Mouse (Mus musculus): Measurements from ENCODE around the gene Chn1. TPM values are rescaled to one million over a fixed set of nuclear protein-coding genes. Genes with fewer than 3 reads are reported as not detected.

Chn1 gene
- polyA plus RNA-seq, 2 experiments, result 0.34 to 0.70 TPM

DNA sequence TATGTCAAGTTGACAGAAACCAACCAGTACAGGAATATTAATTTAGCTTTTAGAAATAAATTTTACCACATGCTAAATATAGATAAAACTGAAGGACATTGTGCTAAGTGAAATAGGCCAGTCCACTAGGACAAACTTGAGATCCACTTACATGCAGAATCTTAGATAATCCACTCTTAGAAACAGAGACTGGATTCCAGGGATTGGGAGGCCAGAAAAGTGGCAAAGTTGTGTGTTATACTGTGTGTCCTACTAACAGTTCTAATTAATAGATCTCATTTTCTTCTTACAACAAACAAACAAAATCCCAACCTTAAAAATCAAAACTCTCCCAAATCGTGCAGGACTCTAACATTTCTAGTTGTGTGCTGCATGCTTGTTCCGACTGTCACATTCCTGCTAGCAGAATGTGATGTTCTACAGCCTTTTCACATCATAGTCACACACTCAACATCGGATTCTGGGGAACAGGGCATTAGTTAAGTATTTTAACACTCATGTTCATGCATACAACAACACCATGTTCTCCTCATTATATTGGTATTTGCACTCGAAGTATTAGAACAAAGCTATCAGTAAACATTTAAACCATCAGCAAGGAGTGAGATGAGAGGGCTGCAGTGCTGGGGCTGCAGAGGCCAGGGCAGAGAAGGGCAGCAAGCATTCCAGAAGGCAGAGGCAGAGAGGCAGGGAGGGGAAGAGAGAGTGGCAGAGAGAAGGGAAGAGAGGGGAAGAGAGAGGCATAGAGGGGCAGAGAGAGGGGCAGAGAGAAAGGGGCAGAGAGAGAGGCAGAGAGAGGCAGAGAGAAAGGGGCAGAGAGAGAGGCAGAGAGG, 120.9 kb downstream of the Chn1 start:
- no peaks in the 10 kb centered on the region for H3K9me3 ChIP-seq (ENCODE audit: control insufficient read depth, low read length)
- no peaks in the 10 kb centered on the region for H3K27me3 ChIP-seq (ENCODE audit: control insufficient read depth, insufficient read depth, low read length)
- no peak overlapping the region for H3K4me2 ChIP-seq (ENCODE audit: low read depth)
- ATAC-seq (ENCODE audit: insufficient read depth) (no peak), DNase-seq (ENCODE audit: low read depth in 3 of 3, low spot score in 3 of 3) (no peak)
- no peak overlapping the region for H3K9ac ChIP-seq (replicated peaks)
- H3K27ac ChIP-seq, result no peak overlapping the region
- H3K4me3 ChIP-seq (ENCODE audit: insufficient read depth in 1 of 2, low read depth in 2 of 2, low read length in 2 of 2), result no peak overlapping the region
- no peaks in the 10 kb centered on the region for H3K36me3 ChIP-seq (replicated peaks; ENCODE audit: control insufficient read depth, insufficient read depth, low read depth)
- no peaks in the 10 kb centered on the region for H3K4me1 ChIP-seq (replicated peaks; ENCODE audit: control insufficient read depth in 2 of 2, insufficient read depth in 2 of 2, low read length in 1 of 2)
- WGBS (ENCODE audit: insufficient replicate concordance), result 49% methylated on average over 4 of the region's 4 CpGs
- TF ChIP-seq CTCF (IDR thresholded peaks at IDR 0.05; ENCODE audit: low read depth), result no peak
- no peak for TF ChIP-seq EP300 (IDR thresholded peaks at IDR 0.05; ENCODE audit: low read depth)

- Histone ChIP-seq H3K36me3 (replicated peaks; ENCODE audit: control insufficient read depth, insufficient read depth, low read depth) (no peaks in the 10 kb centered on the region), H3K4me2 (ENCODE audit: low read depth) (no peak overlapping the region), H3K4me1 (replicated peaks; ENCODE audit: control insufficient read depth in 2 of 2, insufficient read depth in 2 of 2, low read length in 1 of 2) (no peaks in the 10 kb centered on the region), H3K27me3 (ENCODE audit: control insufficient read depth, insufficient read depth, low read length) (no peaks in the 10 kb centered on the region), H3K9ac (replicated peaks) (no peak overlapping the region), H3K4me3 (ENCODE audit: insufficient read depth in 1 of 2, low read depth in 2 of 2, low read length in 2 of 2) (no peak overlapping the region), H3K9me3 (ENCODE audit: control insufficient read depth, low read length) (no peaks in the 10 kb centered on the region), H3K27ac (no peak overlapping the region)
- no peak for TF ChIP-seq EP300 (IDR thresholded peaks at IDR 0.05; ENCODE audit: low read depth)
- no peak for TF ChIP-seq CTCF (IDR thresholded peaks at IDR 0.05; ENCODE audit: low read depth)
- no peak for ATAC-seq (ENCODE audit: insufficient read depth)
- no peak for DNase-seq (ENCODE audit: low read depth in 3 of 3, low spot score in 3 of 3)
- WGBS (ENCODE audit: insufficient replicate concordance), result 73% methylated on average over 6 of the region's 6 CpGs
These were observed 137.5 kb downstream of the Chn1 start for GRCm38 (mm10) chr2:73637688-73638087.

GRCm38 (mm10) chr2:73636387-73636786, 138.8 kb downstream of the Chn1 start:
- ATAC-seq (ENCODE audit: insufficient read depth) (no peak), DNase-seq (ENCODE audit: low read depth in 3 of 3, low spot score in 3 of 3) (no peak)
- Histone ChIP-seq H3K9ac (replicated peaks) (no peak overlapping the region), H3K9me3 (ENCODE audit: control insufficient read depth, low read length) (no peaks in the 10 kb centered on the region), H3K4me3 (ENCODE audit: insufficient read depth in 1 of 2, low read depth in 2 of 2, low read length in 2 of 2) (no peak overlapping the region), H3K4me1 (replicated peaks; ENCODE audit: control insufficient read depth in 2 of 2, insufficient read depth in 2 of 2, low read length in 1 of 2) (no peaks in the 10 kb centered on the region), H3K36me3 (replicated peaks; ENCODE audit: control insufficient read depth, insufficient read depth, low read depth) (no peaks in the 10 kb centered on the region), H3K27ac (no peak overlapping the region), H3K4me2 (ENCODE audit: low read depth) (no peak overlapping the region), H3K27me3 (ENCODE audit: control insufficient read depth, insufficient read depth, low read length) (no peaks in the 10 kb centered on the region)
- TF ChIP-seq CTCF (IDR thresholded peaks at IDR 0.05; ENCODE audit: low read depth) (no peak), EP300 (IDR thresholded peaks at IDR 0.05; ENCODE audit: low read depth) (no peak)
- 55% methylated on average over 3 of the region's 3 CpGs for WGBS (ENCODE audit: insufficient replicate concordance)

- Histone ChIP-seq H3K27me3 (ENCODE audit: control insufficient read depth, insufficient read depth, low read length) (no peaks in the 10 kb centered on the region), H3K9me3 (ENCODE audit: control insufficient read depth, low read length) (no peaks in the 10 kb centered on the region), H3K4me3 (ENCODE audit: insufficient read depth in 1 of 2, low read depth in 2 of 2, low read length in 2 of 2) (no peak overlapping the region), H3K4me1 (replicated peaks; ENCODE audit: control insufficient read depth in 2 of 2, insufficient read depth in 2 of 2, low read length in 1 of 2) (no peaks in the 10 kb centered on the region), H3K4me2 (ENCODE audit: low read depth) (no peak overlapping the region), H3K27ac (no peak overlapping the region), H3K36me3 (replicated peaks; ENCODE audit: control insufficient read depth, insufficient read depth, low read depth) (no peaks in the 10 kb centered on the region), H3K9ac (replicated peaks) (no peak overlapping the region)
- TF ChIP-seq EP300 (IDR thresholded peaks at IDR 0.05; ENCODE audit: low read depth) (no peak), CTCF (IDR thresholded peaks at IDR 0.05; ENCODE audit: low read depth) (no peak)
- DNase-seq (ENCODE audit: low read depth in 3 of 3, low spot score in 3 of 3) (no peak), ATAC-seq (ENCODE audit: insufficient read depth) (no peak)
- 60% methylated on average over 7 of the region's 7 CpGs for WGBS (ENCODE audit: insufficient replicate concordance)
These were observed 143.3 kb downstream of the Chn1 start for GRCm38 (mm10) chr2:73631816-73632215.

- TF ChIP-seq CTCF (IDR thresholded peaks at IDR 0.05; ENCODE audit: low read depth), result no peak
- no peak for TF ChIP-seq EP300 (IDR thresholded peaks at IDR 0.05; ENCODE audit: low read depth)
- WGBS (ENCODE audit: insufficient replicate concordance), result 62% methylated on average over 4 of the region's 4 CpGs
- Histone ChIP-seq H3K4me1 (replicated peaks; ENCODE audit: control insufficient read depth in 2 of 2, insufficient read depth in 2 of 2, low read length in 1 of 2) (0 out of 4 replicates have a peak, but pooled peaks cover 0 to 2% of the 10 kb centered on the region in 2 experiments), H3K9ac (replicated peaks) (no peak overlapping the region), H3K4me3 (ENCODE audit: insufficient read depth in 1 of 2, low read depth in 2 of 2, low read length in 2 of 2) (no peak overlapping the region), H3K9me3 (ENCODE audit: control insufficient read depth, low read length) (no peaks in the 10 kb centered on the region), H3K27me3 (ENCODE audit: control insufficient read depth, insufficient read depth, low read length) (no peaks in the 10 kb centered on the region), H3K36me3 (replicated peaks; ENCODE audit: control insufficient read depth, insufficient read depth, low read depth) (no peaks in the 10 kb centered on the region), H3K27ac (no peak overlapping the region), H3K4me2 (ENCODE audit: low read depth) (no peak overlapping the region)
- no peak for DNase-seq (ENCODE audit: low read depth in 3 of 3, low spot score in 3 of 3)
- ATAC-seq (ENCODE audit: insufficient read depth), result no peak
These were observed 156.6 kb downstream of the Chn1 start for GRCm38 (mm10) chr2:73618486-73619052.
